Mouse (Mus musculus): Measurements from ENCODE around the gene Atp8b2. TPM values are rescaled to one million over a fixed set of nuclear protein-coding genes. Genes with fewer than 3 reads are reported as not detected.
A peak's percentile ranks its signal among the peaks of the same experiment; 100 is the strongest.

The Atp8b2 gene
- polyA plus RNA-seq, 1 experiment from 2014 or later = 11.5 TPM

GRCm38 (mm10) chr3:89916622-89917021 is 46.7 kb downstream of the Atp8b2 start:
- Histone ChIP-seq H3K4me1 (ENCODE audit: control insufficient read depth, insufficient read depth, low read length) (peaks cover 10% of the 10 kb centered on the region; the same call in 1 of the 2 replicates), H3K27ac (ENCODE audit: low read length) (no peak overlapping the region), H3K4me3 (ENCODE audit: low read length) (no peak overlapping the region), H3K27me3 (ENCODE audit: control insufficient read depth, insufficient read depth, low read length) (peaks cover 18% of the 10 kb centered on the region), H3K36me3 (ENCODE audit: control insufficient read depth, insufficient read depth) (no peaks in the 10 kb centered on the region), H3K9ac (ENCODE audit: low read length) (no peak overlapping the region), H3K9me3 (replicated peaks; ENCODE audit: control insufficient read depth, low read length) (no peaks in the 10 kb centered on the region), H3K4me2 (ENCODE audit: low read depth, low read length) (no peak overlapping the region)
- ATAC-seq (replicated peaks; ENCODE audit: extremely low read depth, insufficient read depth, low FRiP score) = no peak
- 55% methylated on average over 1 of the region's 1 CpGs for WGBS

GRCm38 (mm10) chr3:89914700-89915099 is 48.6 kb downstream of the Atp8b2 start:
- H3K4me1 ChIP-seq (ENCODE audit: control insufficient read depth, insufficient read depth, low read length) = peaks cover 10% of the 10 kb centered on the region; the same call in 1 of the 2 replicates
- H3K9me3 ChIP-seq (replicated peaks; ENCODE audit: control insufficient read depth, low read length) = no peaks in the 10 kb centered on the region
- peaks cover 29% of the 10 kb centered on the region for H3K27me3 ChIP-seq (ENCODE audit: control insufficient read depth, insufficient read depth, low read length)
- H3K4me3 ChIP-seq (ENCODE audit: low read length) = no peak overlapping the region
- no peak overlapping the region for H3K27ac ChIP-seq (ENCODE audit: low read length)
- no peak overlapping the region for H3K9ac ChIP-seq (ENCODE audit: low read length)
- ATAC-seq (replicated peaks; ENCODE audit: extremely low read depth, insufficient read depth, low FRiP score) = no peak
- H3K36me3 ChIP-seq (ENCODE audit: control insufficient read depth, insufficient read depth) = no peaks in the 10 kb centered on the region
- no peak overlapping the region for H3K4me2 ChIP-seq (ENCODE audit: low read depth, low read length)
- 50% methylated on average over 4 of the region's 4 CpGs for WGBS

- Histone ChIP-seq H3K9me3 (replicated peaks; ENCODE audit: control insufficient read depth, low read length) (no peaks in the 10 kb centered on the region), H3K9ac (ENCODE audit: low read length) (peak within 1 kb of the TSS; percentile 65), H3K4me1 (ENCODE audit: control insufficient read depth, insufficient read depth, low read length) (peaks cover 10% of the 10 kb centered on the region; the same call in 1 of the 2 replicates), H3K27ac (ENCODE audit: low read length) (peak within 1 kb of the TSS; percentile 30; the same call in 1 of the 2 replicates), H3K4me3 (ENCODE audit: low read length) (peak within 1 kb of the TSS; percentile 63), H3K36me3 (ENCODE audit: control insufficient read depth, insufficient read depth) (no peaks in the 10 kb centered on the region), H3K4me2 (ENCODE audit: low read depth, low read length) (peak within 1 kb of the TSS; percentile 98), H3K27me3 (ENCODE audit: control insufficient read depth, insufficient read depth, low read length) (peaks cover 31% of the 10 kb centered on the region)
- peak; percentile 77 for ATAC-seq (replicated peaks; ENCODE audit: extremely low read depth, insufficient read depth, low FRiP score)
- WGBS = under 1% methylated on average over 75 of the region's 75 CpGs
Measured at GRCm38 (mm10) chr3:89912543-89913391, 50.5 kb downstream of the Atp8b2 start, which contains the start of gene Il6ra. Gene Il6ra (minus strand): TSS chr3:89913196.

- Histone ChIP-seq H3K36me3 (ENCODE audit: control insufficient read depth, insufficient read depth) (no peaks in the 10 kb centered on the region), H3K9ac (ENCODE audit: low read length) (no peak overlapping the region), H3K4me1 (ENCODE audit: control insufficient read depth, insufficient read depth, low read length) (peaks cover 10% of the 10 kb centered on the region; the same call in 1 of the 2 replicates), H3K4me3 (ENCODE audit: low read length) (no peak overlapping the region), H3K9me3 (replicated peaks; ENCODE audit: control insufficient read depth, low read length) (no peaks in the 10 kb centered on the region), H3K4me2 (ENCODE audit: low read depth, low read length) (peak overlapping the region; percentile 98; the same call in 1 of the 2 replicates), H3K27ac (ENCODE audit: low read length) (no peak overlapping the region), H3K27me3 (ENCODE audit: control insufficient read depth, insufficient read depth, low read length) (peaks cover 31% of the 10 kb centered on the region)
- 33% methylated on average over 6 of the region's 6 CpGs for WGBS
- no peak for ATAC-seq (replicated peaks; ENCODE audit: extremely low read depth, insufficient read depth, low FRiP score)
Measured at GRCm38 (mm10) chr3:89912108-89912542, 51.2 kb downstream of the Atp8b2 start.

GRCm38 (mm10) chr3:89911207-89911606 is 52.1 kb downstream of the Atp8b2 start:
- peaks cover 10% of the 10 kb centered on the region; the same call in 1 of the 2 replicates for H3K4me1 ChIP-seq (ENCODE audit: control insufficient read depth, insufficient read depth, low read length)
- H3K4me2 ChIP-seq (ENCODE audit: low read depth, low read length) = no peak overlapping the region
- H3K36me3 ChIP-seq (ENCODE audit: control insufficient read depth, insufficient read depth) = no peaks in the 10 kb centered on the region
- peaks cover 31% of the 10 kb centered on the region for H3K27me3 ChIP-seq (ENCODE audit: control insufficient read depth, insufficient read depth, low read length)
- H3K9me3 ChIP-seq (replicated peaks; ENCODE audit: control insufficient read depth, low read length) = no peaks in the 10 kb centered on the region
- WGBS = 71% methylated on average over 3 of the region's 3 CpGs
- no peak overlapping the region for H3K9ac ChIP-seq (ENCODE audit: low read length)
- no peak overlapping the region for H3K27ac ChIP-seq (ENCODE audit: low read length)
- ATAC-seq (replicated peaks; ENCODE audit: extremely low read depth, insufficient read depth, low FRiP score) = no peak
- no peak overlapping the region for H3K4me3 ChIP-seq (ENCODE audit: low read length)

GRCm38 (mm10) chr3:89909703-89910542 is 53.4 kb downstream of the Atp8b2 start:
- H3K36me3 ChIP-seq (ENCODE audit: control insufficient read depth, insufficient read depth) = no peaks in the 10 kb centered on the region
- peaks cover 31% of the 10 kb centered on the region for H3K27me3 ChIP-seq (ENCODE audit: control insufficient read depth, insufficient read depth, low read length)
- no peak overlapping the region for H3K4me2 ChIP-seq (ENCODE audit: low read depth, low read length)
- H3K27ac ChIP-seq (ENCODE audit: low read length) = no peak overlapping the region
- H3K9ac ChIP-seq (ENCODE audit: low read length) = no peak overlapping the region
- no peaks in the 10 kb centered on the region for H3K9me3 ChIP-seq (replicated peaks; ENCODE audit: control insufficient read depth, low read length)
- WGBS = 67% methylated on average over 5 of the region's 5 CpGs
- no peak overlapping the region for H3K4me3 ChIP-seq (ENCODE audit: low read length)
- H3K4me1 ChIP-seq (ENCODE audit: control insufficient read depth, insufficient read depth, low read length) = peaks cover 10% of the 10 kb centered on the region; the same call in 1 of the 2 replicates
- ATAC-seq (replicated peaks; ENCODE audit: extremely low read depth, insufficient read depth, low FRiP score) = no peak

- Histone ChIP-seq H3K9ac (ENCODE audit: low read length) (no peak overlapping the region), H3K4me2 (ENCODE audit: low read depth, low read length) (no peak overlapping the region), H3K9me3 (replicated peaks; ENCODE audit: control insufficient read depth, low read length) (no peaks in the 10 kb centered on the region), H3K27ac (ENCODE audit: low read length) (no peak overlapping the region), H3K4me1 (ENCODE audit: control insufficient read depth, insufficient read depth, low read length) (peaks cover 10% of the 10 kb centered on the region; the same call in 1 of the 2 replicates), H3K27me3 (ENCODE audit: control insufficient read depth, insufficient read depth, low read length) (peaks cover 24% of the 10 kb centered on the region), H3K36me3 (ENCODE audit: control insufficient read depth, insufficient read depth) (no peaks in the 10 kb centered on the region), H3K4me3 (ENCODE audit: low read length) (no peak overlapping the region)
- WGBS = 75% methylated on average over 6 of the region's 6 CpGs
- no peak for ATAC-seq (replicated peaks; ENCODE audit: extremely low read depth, insufficient read depth, low FRiP score)
Measured at GRCm38 (mm10) chr3:89908836-89909235, 54.5 kb downstream of the Atp8b2 start.

GRCm38 (mm10) chr3:89907846-89908245 is 55.5 kb downstream of the Atp8b2 start:
- Histone ChIP-seq H3K9me3 (replicated peaks; ENCODE audit: control insufficient read depth, low read length) (no peaks in the 10 kb centered on the region), H3K36me3 (ENCODE audit: control insufficient read depth, insufficient read depth) (no peaks in the 10 kb centered on the region), H3K4me3 (ENCODE audit: low read length) (no peak overlapping the region), H3K27ac (ENCODE audit: low read length) (no peak overlapping the region), H3K27me3 (ENCODE audit: control insufficient read depth, insufficient read depth, low read length) (peaks cover 20% of the 10 kb centered on the region; the same call in 1 of the 2 replicates), H3K9ac (ENCODE audit: low read length) (no peak overlapping the region), H3K4me2 (ENCODE audit: low read depth, low read length) (no peak overlapping the region), H3K4me1 (ENCODE audit: control insufficient read depth, insufficient read depth, low read length) (peaks cover 2% of the 10 kb centered on the region; the same call in 1 of the 2 replicates)
- ATAC-seq (replicated peaks; ENCODE audit: extremely low read depth, insufficient read depth, low FRiP score) = no peak
- WGBS = 81% methylated on average over 3 of the region's 3 CpGs
